Mouse (Mus musculus): ENCODE measurements around the gene Xpnpep3.
"Not testable (repeated sequence)": the region's sequence is repeated elsewhere in the genome, so short reads cannot be mapped to it uniquely, and the experiment has no call there.

Gene Xpnpep3

GRCm38 (mm10) chr15:81405008-81405407 is 5.1 kb downstream of the Xpnpep3 start:
- DNase-seq, result no peak

GRCm38 (mm10) chr15:81408199-81408598 is 8.3 kb downstream of the Xpnpep3 start, which contains the start of gene Dnajb7:
Gene Dnajb7, minus strand, starts transcription at chr15:81408299.
- no peak for DNase-seq

- peak; percentile 68 to 74 for DNase-seq
Measured at GRCm38 (mm10) chr15:81416763-81417310, 16.9 kb downstream of the Xpnpep3 start.

GRCm38 (mm10) chr15:81418065-81418464 is 18.1 kb downstream of the Xpnpep3 start:
- no peak for DNase-seq

GRCm38 (mm10) chr15:81421454-81421853 is 21.5 kb downstream of the Xpnpep3 start:
- DNase-seq, result no peak

GRCm38 (mm10) chr15:81422156-81422681 is 22.3 kb downstream of the Xpnpep3 start:
- DNase-seq, result no peak

- DNase-seq, result no peak
Measured at GRCm38 (mm10) chr15:81425311-81425710, 25.4 kb downstream of the Xpnpep3 start.

GRCm38 (mm10) chr15:81427947-81428346 is 28.0 kb downstream of the Xpnpep3 start:
- DNase-seq, result no peak

GRCm38 (mm10) chr15:81431195-81431594 is 31.3 kb downstream of the Xpnpep3 start:
- no peak for DNase-seq

- no peak for DNase-seq
Measured at GRCm38 (mm10) chr15:81438345-81438744, 38.4 kb downstream of the Xpnpep3 start.

- no peak for DNase-seq
Measured at GRCm38 (mm10) chr15:81439236-81439635, 39.3 kb downstream of the Xpnpep3 start.

GRCm38 (mm10) chr15:81448463-81448862 is 48.5 kb downstream of the Xpnpep3 start:
- DNase-seq, result peak; percentile 75 to 78

GRCm38 (mm10) chr15:81461523-81461922 is 61.6 kb downstream of the Xpnpep3 start:
- peak in 1 of 2 experiments; percentile 22 for DNase-seq

- DNase-seq, result no peak
Measured at GRCm38 (mm10) chr15:81465016-81465660, 65.2 kb downstream of the Xpnpep3 start.

- peak; percentile 98 to 99 for DNase-seq
Measured at GRCm38 (mm10) chr15:81465901-81466737, 66.2 kb downstream of the Xpnpep3 start, which contains the start of gene Rbx1. Gene Rbx1, plus strand, starts transcription at chr15:81466296.

GRCm38 (mm10) chr15:81466738-81467113 is 66.8 kb downstream of the Xpnpep3 start:
- no peak for DNase-seq

- DNase-seq, result no peak
Measured at GRCm38 (mm10) chr15:81470735-81471134, 70.8 kb downstream of the Xpnpep3 start.

- DNase-seq, result no peak
Measured at GRCm38 (mm10) chr15:81472256-81472655, 72.3 kb downstream of the Xpnpep3 start.

GRCm38 (mm10) chr15:81475654-81476053 is 75.7 kb downstream of the Xpnpep3 start:
- peak; percentile 72 to 78 for DNase-seq

GRCm38 (mm10) chr15:81476597-81476996 is 76.7 kb downstream of the Xpnpep3 start:
- DNase-seq, result no peak

GRCm38 (mm10) chr15:81479446-81480213 is 79.7 kb downstream of the Xpnpep3 start:
- DNase-seq, result no peak

- DNase-seq, result not testable (repeated sequence)
Measured at GRCm38 (mm10) chr15:81480284-81480683, 80.3 kb downstream of the Xpnpep3 start.

- DNase-seq, result peak; percentile 80 to 83
Measured at GRCm38 (mm10) chr15:81480977-81481379, 81.0 kb downstream of the Xpnpep3 start.
